Mouse (Mus musculus): ENCODE data around the gene Zfp941.
"Not testable (repeated sequence)": the region's sequence is repeated elsewhere in the genome, so short reads cannot be mapped to it uniquely, and the experiment has no call there.

Zfp941 gene

GRCm38 (mm10) chr7:140765391-140765790 is 56.6 kb downstream of the Zfp941 start:
- DNase-seq = not testable (repeated sequence)

GRCm38 (mm10) chr7:140763447-140764020 is 58.4 kb downstream of the Zfp941 start, which contains the start of gene Cyp2e1:
TSS of gene Cyp2e1 (plus strand) at chr7:140763739.
- DNase-seq = no peak

- DNase-seq = no peak
These were observed 61.3 kb downstream of the Zfp941 start for GRCm38 (mm10) chr7:140760647-140761046.
